8 mouse cellular contexts compared by ENCODE assay signal in genomic region chr6:83156259-83156684, GRCm38 (mm10). TPM values are rescaled to one million over a fixed set of nuclear protein-coding genes. Genes with fewer than 3 reads are reported as not detected.
DNase-seq lines count a peak whose midpoint lies in the region; ATAC-seq and TF ChIP-seq lines count a peak whose summit lies in the region.

TSS of gene Wdr54 (minus strand) at chr6:83156397.
TSS of gene 1700003E16Rik (plus strand) at chr6:83156404.

- no peaks in the 10 kb centered on the region for H3K9me3 ChIP-seq in forebrain, embryonic 13.5 days (replicated peaks)
- H3K9me3 ChIP-seq in hindbrain, embryonic 11.5 days (ENCODE audit: control insufficient read depth, low read length), result no peaks in the 10 kb centered on the region

- peak within 1 kb of the TSS; percentile 19; the same call in 1 of the 2 replicates for H3K27ac ChIP-seq in forebrain, embryonic 13.5 days
- H3K27ac ChIP-seq in hindbrain, embryonic 11.5 days (ENCODE audit: low read depth, low read length), result no peak within 1 kb of the TSS
- peak within 1 kb of the TSS; percentile 72 for H3K27ac ChIP-seq in left cerebral cortex, adult 2 months

- under 1% methylated on average over 32 of the region's 32 CpGs for WGBS in forebrain, embryonic 13.5 days
- WGBS in hindbrain, embryonic 11.5 days, result 1% methylated on average over 32 of the region's 32 CpGs

- DNase-seq in adrenal gland, adult 18-20 months (ENCODE audit: low spot score in 2 of 2), result peak; percentile 48 to 54
- DNase-seq in adrenal gland, postnatal 4 days (ENCODE audit: low spot score in 2 of 2), result no peak
- peak; percentile 36 for DNase-seq in c-Kit-positive CD71-positive TER-119-positive erythroid progenitor cells, embryonic 14.5 days (ENCODE audit: low spot score)
- peak; percentile 95 for DNase-seq in hindbrain, embryonic 11.5 days (ENCODE audit: low spot score)
- peak; percentile 77 to 78 for DNase-seq in left cerebral cortex, adult 2 months (ENCODE audit: extremely low spot score in 1 of 2, low spot score in 2 of 2)
- DNase-seq in lung, postnatal 4 days, result peak; percentile 67 to 75
- peak; percentile 91 to 93 for DNase-seq in right cerebral cortex, postnatal 10 days (ENCODE audit: low spot score in 2 of 2)

- H3K27me3 ChIP-seq in forebrain, embryonic 13.5 days, result peaks cover 15% of the 10 kb centered on the region
- peaks cover 14% of the 10 kb centered on the region for H3K27me3 ChIP-seq in hindbrain, embryonic 11.5 days (ENCODE audit: control insufficient read depth, insufficient read depth, low read length)

- H3K4me2 ChIP-seq in forebrain, embryonic 13.5 days, result peak within 1 kb of the TSS; percentile 84
- peak within 1 kb of the TSS; percentile 76 for H3K4me2 ChIP-seq in hindbrain, embryonic 11.5 days (replicated peaks; ENCODE audit: low read depth, low read length)

- H3K4me1 ChIP-seq in forebrain, embryonic 13.5 days, result peaks cover 32% of the 10 kb centered on the region
- H3K4me1 ChIP-seq in hindbrain, embryonic 11.5 days (replicated peaks; ENCODE audit: control insufficient read depth, insufficient read depth, low read length), result peaks cover 8% of the 10 kb centered on the region; the same call in 1 of the 2 replicates

- H3K4me3 ChIP-seq in forebrain, embryonic 13.5 days, result peak within 1 kb of the TSS; percentile 60
- H3K4me3 ChIP-seq in hindbrain, embryonic 11.5 days (ENCODE audit: low read depth, low read length), result peak within 1 kb of the TSS; percentile 51
- H3K4me3 ChIP-seq in left cerebral cortex, adult 2 months, result peak within 1 kb of the TSS; percentile 72

- no peak for TF ChIP-seq CTCF in left cerebral cortex, adult 2 months (IDR thresholded peaks at IDR 0.05)

- H3K36me3 ChIP-seq in forebrain, embryonic 13.5 days (ENCODE audit: poor library complexity, severe bottlenecking), result peaks cover 19% of the 10 kb centered on the region
- no peaks in the 10 kb centered on the region for H3K36me3 ChIP-seq in hindbrain, embryonic 11.5 days (ENCODE audit: control insufficient read depth, insufficient read depth, low read length)

- intact Hi-C loops in left cerebral cortex, adult 2 months (cut with DNase I), result loop anchor here (2.0 kb wide), 2 partner anchors 41 to 159 kb away; partner anchors contain the start of gene Mogs

- H3K9ac ChIP-seq in forebrain, embryonic 13.5 days, result peak within 1 kb of the TSS; percentile 73
- peak within 1 kb of the TSS; percentile 53 for H3K9ac ChIP-seq in hindbrain, embryonic 11.5 days (ENCODE audit: low read depth, low read length)

- ATAC-seq in forebrain, embryonic 13.5 days, result peak; percentile 96
- peak; percentile 94 for ATAC-seq in hindbrain, embryonic 11.5 days (ENCODE audit: low FRiP score)

RNA-seq across cellular contexts. Expression of gene Wdr54, which starts in this region (rescaled TPM):
- 1 to 10 TPM; 1.9 to 3.6 TPM for total RNA-seq in adrenal gland, adult 18-20 months (2021)
- 1 to 10 TPM; 3.5 to 3.6 TPM for total RNA-seq in adrenal gland, postnatal 4 days (2021)
- 17.5 and 18.4 TPM in 2 replicates for polyA plus RNA-seq in forebrain, embryonic 13.5 days (2015; fragmentation: Nextera tagmentation; extraction: Ambion mirVana)
- polyA plus RNA-seq in hindbrain, embryonic 11.5 days (2014; fragmentation: Nextera tagmentation; extraction: Ambion mirVana), result 12.3 and 13.8 TPM in 2 replicates
- 10 to 100 TPM; 26.0 to 26.6 TPM for total RNA-seq in left cerebral cortex, adult 2 months (2021)

RNA-seq across cellular contexts. Expression of gene 1700003E16Rik, which starts in this region (rescaled TPM):
- total RNA-seq in adrenal gland, adult 18-20 months (2021), result 1 to 10 TPM; 1.1 to 1.4 TPM
- total RNA-seq in adrenal gland, postnatal 4 days (2021), result under 1 TPM; 0.40 to 0.53 TPM
- 2.7 and 3.6 TPM in 2 replicates for polyA plus RNA-seq in forebrain, embryonic 13.5 days (2015; fragmentation: Nextera tagmentation; extraction: Ambion mirVana)
- polyA plus RNA-seq in hindbrain, embryonic 11.5 days (2014; fragmentation: Nextera tagmentation; extraction: Ambion mirVana), result 3.7 TPM in 2 replicates
- total RNA-seq in left cerebral cortex, adult 2 months (2021), result 10 to 100 TPM; 30.9 to 35.6 TPM

Comparison
In these comparisons a context has a peak if more than half of its experiments do, and no peak if none do; other contexts are left out.
1. RNA of gene Wdr54 (total RNA-seq): 26.0 to 26.6 TPM in left cerebral cortex, adult 2 months; 3.5 to 3.6 TPM in adrenal gland, postnatal 4 days and 1.9 to 3.6 TPM in adrenal gland, adult 18-20 months; every median in the first group is over 4 times any median in the second.
2. RNA of gene 1700003E16Rik (total RNA-seq): 30.9 to 35.6 TPM in left cerebral cortex, adult 2 months; 1.1 to 1.4 TPM in adrenal gland, adult 18-20 months and 0.40 to 0.53 TPM in adrenal gland, postnatal 4 days; every median in the first group is over 10 times any median in the second.
3. DNase-seq: peak in adrenal gland, adult 18-20 months (2 of 2), c-Kit-positive CD71-positive TER-119-positive erythroid progenitor cells, embryonic 14.5 days (single experiment), hindbrain, embryonic 11.5 days (single experiment), left cerebral cortex, adult 2 months (2 of 2), lung, postnatal 4 days (2 of 2) and right cerebral cortex, postnatal 10 days (2 of 2); none in adrenal gland, postnatal 4 days (0 of 2).
4. Peak in every context shown above with its lines, with median percentiles within 50 percentile points of each other: H3K4me3 ChIP-seq.